Mouse (Mus musculus) megakaryocyte progenitor cell, adult 5-6 weeks (primary cell): ENCODE results near the gene Olfr1062. TPM values are rescaled to one million over a fixed set of nuclear protein-coding genes. Genes with fewer than 3 reads are reported as not detected.
A peak's percentile ranks its signal among the peaks of the same experiment; 100 is the strongest.
"Not testable (repeated sequence)": the region's sequence is repeated elsewhere in the genome, so short reads cannot be mapped to it uniquely, and the experiment has no call there.

Source experiments
- ATAC-seq: replicated peaks from 2 replicates; pipeline ENCODE4 v1.8.0; 2016; ENCODE audit warnings: mild to moderate bottlenecking, moderate TSS enrichment, inconsistent platforms; ENCODE audit not compliant: poor library complexity
- total RNA-seq, 2 experiments: library from RNA; stranded (forward) in 1 of 2; stranded (reverse) in 1 of 2; fragments of 157-497, 149-512 nt in 1 of 2; fragments of 200-1000 nt in 1 of 2; gene quantifications; 2 replicates each; pipeline versions ENCODE4 v1.2.3 to v1.2.4; 2015 to 2017

The Olfr1062 gene
- total RNA-seq (2015): not detected in 2 replicates
- total RNA-seq (2017): not detected in 2 replicates

DNA sequence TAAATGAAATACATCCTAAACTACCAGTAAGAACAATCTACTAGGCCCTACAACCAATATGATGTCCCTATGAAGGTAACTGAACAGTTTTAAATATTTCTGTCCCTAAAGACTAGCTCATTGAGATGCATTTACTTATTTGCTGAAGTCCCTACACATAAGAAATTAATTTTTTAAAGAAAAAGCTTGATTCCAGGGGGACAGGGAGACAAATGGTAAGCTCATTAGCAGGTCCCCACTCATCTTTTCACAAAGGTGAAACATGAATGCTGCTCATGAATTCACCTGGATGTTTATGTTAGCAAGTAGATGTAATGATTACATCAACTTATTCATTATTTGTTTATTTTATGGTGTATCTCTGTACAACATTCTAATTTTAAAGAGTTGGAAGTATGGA, at the start of gene Olfr1062:
Gene Olfr1062 (minus strand): TSS at position 101 of the 400 bp plus-strand sequence.
- not testable (repeated sequence) for ATAC-seq

DNA sequence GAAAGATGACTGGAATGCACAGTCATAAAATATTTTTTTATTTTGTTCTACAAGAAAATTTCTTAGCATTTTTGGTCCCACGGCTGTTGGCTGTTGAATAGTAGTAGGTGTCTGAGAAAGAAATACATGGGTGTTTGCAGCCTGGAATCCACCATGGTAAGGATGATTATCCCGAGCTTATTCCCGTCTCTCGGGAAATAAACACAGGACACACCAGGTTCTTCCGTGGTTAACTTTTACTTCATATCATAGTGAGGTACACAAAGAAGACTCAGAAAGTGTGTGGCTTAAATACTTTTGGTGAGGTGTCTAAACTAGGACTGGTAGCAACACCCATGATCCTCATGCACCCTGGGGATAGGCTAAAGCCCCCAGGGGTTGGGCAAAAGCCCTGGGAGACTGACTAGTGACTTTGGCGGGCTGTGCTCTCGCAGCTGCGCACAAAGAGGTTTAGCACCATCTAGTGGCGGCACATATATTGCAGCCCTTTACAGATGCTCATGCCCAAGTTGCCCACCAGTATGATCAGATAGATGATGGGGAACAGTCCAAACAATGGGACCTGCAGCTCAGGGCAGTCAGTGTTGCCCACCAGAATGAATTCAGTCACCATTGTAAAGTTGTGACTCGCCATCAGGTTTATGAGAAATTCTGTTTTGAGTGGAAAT, 38.0 kb upstream of the Olfr1062 start:
- ATAC-seq: peak; percentile 77

DNA sequence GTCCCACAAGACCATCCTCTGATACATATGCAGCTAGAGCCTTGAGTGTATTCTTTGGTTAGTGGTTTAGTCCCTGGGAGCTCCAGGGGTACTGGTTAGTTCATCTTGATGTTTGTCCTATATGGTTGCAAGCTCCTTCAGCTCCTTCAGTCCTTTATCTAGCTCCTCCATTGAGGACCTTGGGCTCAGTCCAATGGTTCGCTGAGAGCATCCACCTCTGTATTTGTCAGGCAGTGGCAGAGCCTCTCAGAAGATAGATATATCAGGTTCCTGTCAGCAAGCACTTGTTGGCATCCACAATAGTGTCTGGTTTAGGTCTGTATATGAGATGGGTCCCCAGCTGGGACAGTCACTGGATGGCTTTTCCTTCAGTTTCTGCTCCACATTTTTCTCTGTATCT, 33.9 kb upstream of the Olfr1062 start:
- no peak for ATAC-seq

DNA sequence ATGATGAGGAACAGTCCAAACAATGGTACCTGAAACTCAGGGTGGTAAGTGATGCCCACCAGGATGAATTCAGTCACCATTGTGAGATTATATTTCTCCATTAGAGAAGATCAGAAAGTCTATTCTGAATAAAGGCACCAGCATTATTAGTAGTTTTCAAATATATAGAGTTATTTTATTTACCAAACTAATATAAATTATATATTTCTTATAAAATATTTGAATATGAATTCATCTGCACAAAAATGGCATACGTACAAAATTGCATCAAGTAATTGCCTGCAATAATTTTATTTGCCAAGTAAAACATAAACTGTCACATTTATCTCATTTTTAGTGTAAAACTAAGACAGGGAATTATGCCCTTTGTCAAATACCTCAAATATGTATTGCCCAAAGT, 29.6 kb upstream of the Olfr1062 start, which contains the start of gene Olfr1066:
Gene Olfr1066 (minus strand): TSS at position 101 of the 400 bp plus-strand sequence.
- no peak for ATAC-seq

DNA sequence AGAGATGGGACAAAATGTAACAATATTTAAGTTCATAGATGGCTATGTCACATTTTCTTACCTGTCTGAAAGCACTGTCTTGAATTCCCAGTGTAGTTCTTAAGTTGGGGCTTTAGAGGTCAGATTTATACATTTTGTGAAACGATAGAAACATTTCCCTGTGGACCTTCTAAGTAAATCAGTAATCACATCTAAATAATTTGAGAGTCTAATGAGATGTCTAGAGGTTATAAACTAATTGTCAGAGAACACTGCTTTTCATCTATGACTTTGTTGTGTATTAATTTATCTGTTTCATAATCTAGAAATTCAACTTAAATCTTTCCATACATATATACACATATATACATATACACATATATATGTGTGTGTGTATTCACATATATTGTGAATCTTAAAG, 23.9 kb upstream of the Olfr1062 start, which contains the start of gene Olfr1065:
Gene Olfr1065 (minus strand): TSS at position 101 of the 400 bp plus-strand sequence.
- ATAC-seq: not testable (repeated sequence)

DNA sequence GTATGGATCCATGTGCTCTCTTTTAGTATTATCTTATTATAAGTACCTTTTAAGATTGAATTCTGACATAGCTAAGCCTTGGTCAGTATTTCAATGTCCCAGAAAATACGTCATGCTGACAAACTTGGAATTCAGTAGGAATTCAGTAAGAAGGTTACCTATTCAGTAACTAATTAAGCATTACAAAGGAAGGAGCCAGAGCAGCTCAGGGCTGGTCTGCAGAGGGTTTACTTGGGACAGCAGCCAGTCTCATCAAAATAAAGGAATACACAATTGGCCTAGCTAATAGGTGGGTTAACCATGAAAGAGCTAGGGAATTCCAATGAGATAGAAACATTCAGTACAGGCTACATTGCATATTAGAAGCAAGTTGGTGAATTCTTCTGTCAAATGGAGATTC, 15.6 kb upstream of the Olfr1062 start:
- ATAC-seq: not testable (repeated sequence)

DNA sequence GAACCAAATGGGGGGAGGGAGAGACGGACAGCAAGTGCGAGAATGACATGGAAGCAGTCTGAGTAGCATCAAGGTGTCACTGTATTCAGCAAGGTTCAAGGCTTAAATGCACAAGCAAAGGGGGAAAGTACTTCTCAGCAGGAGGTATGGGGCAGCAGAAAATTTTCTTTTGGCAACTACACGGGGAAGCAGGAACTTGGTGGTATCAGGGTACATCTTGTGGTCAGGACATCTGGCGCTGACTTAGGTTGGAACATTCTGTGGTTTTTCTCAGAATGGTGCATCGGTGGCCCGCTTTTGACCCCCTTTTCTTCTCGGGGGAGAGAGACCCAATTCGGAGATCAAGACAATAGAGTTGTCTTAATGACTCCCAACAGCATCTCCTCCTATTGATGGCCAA, 2.0 kb upstream of the Olfr1062 start:
- ATAC-seq: not testable (repeated sequence)

DNA sequence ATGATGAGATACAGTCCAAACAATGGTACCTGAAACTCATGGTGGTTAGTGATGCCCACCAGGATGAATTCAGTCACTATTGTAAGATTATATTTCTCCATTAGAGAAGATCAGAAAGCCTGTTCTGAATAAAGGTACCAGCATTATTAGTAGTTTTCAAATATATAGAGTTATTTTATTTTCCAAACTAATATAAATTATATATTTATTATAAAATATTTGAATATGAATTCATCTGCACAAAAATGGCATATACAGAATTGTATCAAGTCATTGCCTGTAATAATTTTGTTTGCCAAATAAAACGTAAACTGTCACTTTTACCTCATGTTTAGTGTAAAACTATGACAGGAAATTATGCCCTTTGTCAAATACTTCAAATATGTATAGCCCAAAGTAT, 12.6 kb downstream of the Olfr1062 start, which contains the start of gene Olfr1061:
Gene Olfr1061 (minus strand): TSS at position 101 of the 400 bp plus-strand sequence.
- no peak for ATAC-seq

DNA sequence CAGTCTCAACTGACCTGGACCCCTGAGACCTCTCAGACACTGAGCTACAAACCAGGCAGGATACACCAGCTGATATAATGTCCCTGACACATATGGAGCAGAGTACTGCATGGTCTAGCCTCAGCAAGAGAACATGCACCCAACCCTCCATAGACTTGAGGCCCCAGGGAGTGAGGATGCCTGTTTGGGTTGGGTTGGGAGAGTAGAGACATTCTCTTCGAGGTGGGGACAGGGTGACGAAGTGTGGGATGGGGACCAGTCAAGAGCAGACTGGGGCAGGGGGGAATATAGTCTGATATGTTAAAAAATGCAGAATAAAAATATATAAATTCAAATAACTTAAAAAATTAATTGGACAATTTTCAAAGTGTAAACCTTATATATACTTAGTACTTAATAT, 31.4 kb downstream of the Olfr1062 start:
- ATAC-seq: no peak

DNA sequence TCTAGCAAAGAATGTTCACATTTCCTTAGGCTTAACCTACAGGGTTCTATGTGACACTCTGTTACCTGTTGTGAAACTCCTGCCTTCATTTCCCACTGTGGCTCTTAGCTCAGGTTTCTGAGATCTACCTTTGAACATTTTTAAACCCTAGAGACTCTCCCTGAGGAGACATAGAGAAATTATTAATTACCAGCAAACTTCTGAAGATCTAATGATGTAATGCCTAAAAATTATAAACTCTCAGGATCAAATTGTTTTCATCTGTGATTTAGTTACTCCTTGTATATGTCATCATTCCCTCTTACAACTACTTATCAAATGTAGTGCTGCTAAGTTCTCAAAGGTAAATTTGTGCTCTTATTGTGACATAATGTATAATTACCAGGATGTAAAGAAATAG, 38.1 kb downstream of the Olfr1062 start, which contains the start of gene Olfr1058:
Gene Olfr1058 (minus strand): TSS at position 101 of the 400 bp plus-strand sequence.
- ATAC-seq: not testable (repeated sequence)

DNA sequence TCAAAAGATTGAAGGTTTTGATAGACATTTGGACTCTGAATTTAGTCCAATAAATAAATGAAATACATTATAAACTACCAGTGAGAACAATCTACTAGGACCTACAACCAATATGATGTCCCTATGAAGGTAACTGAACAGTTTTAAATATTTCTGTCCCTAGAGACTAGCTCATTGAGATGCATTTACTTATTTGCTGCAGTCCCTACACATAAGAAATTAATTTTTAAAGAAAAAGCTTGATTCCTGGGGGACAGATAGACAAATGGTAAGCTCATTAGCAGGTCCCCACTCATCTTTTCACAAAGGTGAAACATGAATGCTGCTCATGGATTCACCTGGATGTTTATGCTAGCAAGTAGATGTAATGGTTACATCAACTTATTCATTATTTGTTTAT, 48.3 kb downstream of the Olfr1062 start, which contains the start of gene Olfr1057:
Gene Olfr1057 (minus strand): TSS at position 101 of the 400 bp plus-strand sequence.
- ATAC-seq: no peak

Other genes starting within 250 kb of the Olfr1062 start
- not detected in 2 replicates for gene Olfr1044, start 248.9 kb downstream of the Olfr1062 start, total RNA-seq (2015)
- gene Olfr1044, start 248.9 kb downstream of the Olfr1062 start, total RNA-seq (2017): not detected in 2 replicates
- gene Olfr52, start 241.1 kb downstream of the Olfr1062 start, total RNA-seq (2015): not detected in 2 replicates
- not detected in 2 replicates for gene Olfr52, start 241.1 kb downstream of the Olfr1062 start, total RNA-seq (2017)
- gene Olfr1045, start 223.7 kb downstream of the Olfr1062 start, total RNA-seq (2015): not detected in 2 replicates
- not detected in 2 replicates for gene Olfr1045, start 223.7 kb downstream of the Olfr1062 start, total RNA-seq (2017)
- not detected in 2 replicates for gene Olfr1046, start 207.4 kb downstream of the Olfr1062 start, total RNA-seq (2015)
- not detected in 2 replicates for gene Olfr1046, start 207.4 kb downstream of the Olfr1062 start, total RNA-seq (2017)
- gene Olfr1047, start 195.3 kb downstream of the Olfr1062 start, total RNA-seq (2015): not detected in 2 replicates
- gene Olfr1047, start 195.3 kb downstream of the Olfr1062 start, total RNA-seq (2017): not detected in 2 replicates
- gene Olfr1048, start 186.5 kb downstream of the Olfr1062 start, total RNA-seq (2015): not detected in 2 replicates
- gene Olfr1048, start 186.5 kb downstream of the Olfr1062 start, total RNA-seq (2017): not detected in 2 replicates
- gene Olfr1049, start 168.4 kb downstream of the Olfr1062 start, total RNA-seq (2015): not detected in 2 replicates
- gene Olfr1049, start 168.4 kb downstream of the Olfr1062 start, total RNA-seq (2017): not detected in 2 replicates
- not detected in 2 replicates for gene Olfr1051, start 147.7 kb downstream of the Olfr1062 start, total RNA-seq (2015)
- not detected in 2 replicates for gene Olfr1051, start 147.7 kb downstream of the Olfr1062 start, total RNA-seq (2017)
- gene Olfr1052, start 134.3 kb downstream of the Olfr1062 start, total RNA-seq (2015): not detected in 2 replicates
- gene Olfr1052, start 134.3 kb downstream of the Olfr1062 start, total RNA-seq (2017): not detected in 2 replicates
- not detected in 2 replicates for gene Olfr1053, start 111.5 kb downstream of the Olfr1062 start, total RNA-seq (2015)
- gene Olfr1053, start 111.5 kb downstream of the Olfr1062 start, total RNA-seq (2017): not detected in 2 replicates
- gene Olfr1054, start 91.3 kb downstream of the Olfr1062 start, total RNA-seq (2015): not detected in 2 replicates
- gene Olfr1054, start 91.3 kb downstream of the Olfr1062 start, total RNA-seq (2017): not detected in 2 replicates
- gene Olfr1055, start 76.5 kb downstream of the Olfr1062 start, total RNA-seq (2015): not detected in 2 replicates
- gene Olfr1055, start 76.5 kb downstream of the Olfr1062 start, total RNA-seq (2017): not detected in 2 replicates
- gene Olfr1056, start 64.3 kb downstream of the Olfr1062 start, total RNA-seq (2015): not detected in 2 replicates
- not detected in 2 replicates for gene Olfr1056, start 64.3 kb downstream of the Olfr1062 start, total RNA-seq (2017)
- gene Olfr1057, start 48.4 kb downstream of the Olfr1062 start, total RNA-seq (2015): not detected in 2 replicates
- not detected in 2 replicates for gene Olfr1057, start 48.4 kb downstream of the Olfr1062 start, total RNA-seq (2017)
- gene Olfr1058, start 38.2 kb downstream of the Olfr1062 start, total RNA-seq (2015): not detected in 2 replicates
- not detected in 2 replicates for gene Olfr1058, start 38.2 kb downstream of the Olfr1062 start, total RNA-seq (2017)
- not detected in 2 replicates for gene Olfr1061, start 12.7 kb downstream of the Olfr1062 start, total RNA-seq (2015)
- gene Olfr1061, start 12.7 kb downstream of the Olfr1062 start, total RNA-seq (2017): not detected in 2 replicates
- gene Olfr1065, start 23.8 kb upstream of the Olfr1062 start, total RNA-seq (2015): not detected in 2 replicates
- not detected in 2 replicates for gene Olfr1065, start 23.8 kb upstream of the Olfr1062 start, total RNA-seq (2017)
- gene Olfr1066, start 29.5 kb upstream of the Olfr1062 start, total RNA-seq (2015): not detected in 2 replicates
- gene Olfr1066, start 29.5 kb upstream of the Olfr1062 start, total RNA-seq (2017): not detected in 2 replicates
- gene Olfr228, start 60.6 kb upstream of the Olfr1062 start, total RNA-seq (2015): not detected in 2 replicates
- gene Olfr228, start 60.6 kb upstream of the Olfr1062 start, total RNA-seq (2017): not detected in 2 replicates
- gene Olfr1076, start 81.7 kb upstream of the Olfr1062 start, total RNA-seq (2015): not detected in 2 replicates
- not detected in 2 replicates for gene Olfr1076, start 81.7 kb upstream of the Olfr1062 start, total RNA-seq (2017)
- not detected in 2 replicates for gene Olfr1079, start 115.7 kb upstream of the Olfr1062 start, total RNA-seq (2015)
- not detected in 2 replicates for gene Olfr1079, start 115.7 kb upstream of the Olfr1062 start, total RNA-seq (2017)
- gene Olfr1080, start 131.5 kb upstream of the Olfr1062 start, total RNA-seq (2015): not detected in 2 replicates
- gene Olfr1080, start 131.5 kb upstream of the Olfr1062 start, total RNA-seq (2017): not detected in 2 replicates
- gene Olfr1082, start 172.2 kb upstream of the Olfr1062 start, total RNA-seq (2015): not detected in 2 replicates
- gene Olfr1082, start 172.2 kb upstream of the Olfr1062 start, total RNA-seq (2017): not detected in 2 replicates
- not detected in 2 replicates for gene Olfr1084, start 213.0 kb upstream of the Olfr1062 start, total RNA-seq (2015)
- not detected in 2 replicates for gene Olfr1084, start 213.0 kb upstream of the Olfr1062 start, total RNA-seq (2017)
- gene Olfr1085, start 235.3 kb upstream of the Olfr1062 start, total RNA-seq (2015): not detected in 2 replicates
- not detected in 2 replicates for gene Olfr1085, start 235.3 kb upstream of the Olfr1062 start, total RNA-seq (2017)